Mouse (Mus musculus) ZHBTc4 (cell line): ENCODE measurements around the gene Slc38a3.
A peak's percentile ranks its signal among the peaks of the same experiment; 100 is the strongest.

Experiments used
- DNase-seq: peaks from one replicate; pipeline ENCODE4 v3.0.0-alpha.2; 2011; ENCODE audit warnings: low read depth, low spot score

Gene Slc38a3

GRCm38 (mm10) chr9:107619546-107619879, 49.8 kb downstream of the Slc38a3 start:
- no peak for DNase-seq

- peak; percentile 54 for DNase-seq
These were observed 50.4 kb downstream of the Slc38a3 start for GRCm38 (mm10) chr9:107618778-107619545.

GRCm38 (mm10) chr9:107618098-107618497, 51.2 kb downstream of the Slc38a3 start:
- DNase-seq, result no peak

GRCm38 (mm10) chr9:107617461-107617860, 51.9 kb downstream of the Slc38a3 start:
- no peak for DNase-seq

DNA sequence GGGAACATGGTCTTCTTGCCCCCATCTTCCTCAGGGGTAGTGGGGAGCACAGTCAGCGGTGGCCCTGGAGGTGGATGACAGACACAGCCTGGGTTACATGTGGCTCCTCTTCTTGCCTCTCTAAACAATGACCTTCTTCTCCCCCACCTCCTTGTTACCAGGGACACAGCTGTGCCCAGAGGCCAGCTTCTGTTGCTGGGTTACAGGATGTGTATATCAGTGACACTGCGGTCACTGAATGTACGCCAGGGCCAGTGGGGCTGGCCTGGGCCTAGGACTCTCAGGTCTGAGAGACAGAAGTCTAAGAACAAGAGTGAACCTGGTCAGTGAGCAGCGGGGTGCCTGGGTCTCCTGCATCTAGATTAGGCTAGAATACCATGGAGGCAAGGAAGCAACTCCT, 54.3 kb downstream of the Slc38a3 start:
- no peak for DNase-seq

DNA sequence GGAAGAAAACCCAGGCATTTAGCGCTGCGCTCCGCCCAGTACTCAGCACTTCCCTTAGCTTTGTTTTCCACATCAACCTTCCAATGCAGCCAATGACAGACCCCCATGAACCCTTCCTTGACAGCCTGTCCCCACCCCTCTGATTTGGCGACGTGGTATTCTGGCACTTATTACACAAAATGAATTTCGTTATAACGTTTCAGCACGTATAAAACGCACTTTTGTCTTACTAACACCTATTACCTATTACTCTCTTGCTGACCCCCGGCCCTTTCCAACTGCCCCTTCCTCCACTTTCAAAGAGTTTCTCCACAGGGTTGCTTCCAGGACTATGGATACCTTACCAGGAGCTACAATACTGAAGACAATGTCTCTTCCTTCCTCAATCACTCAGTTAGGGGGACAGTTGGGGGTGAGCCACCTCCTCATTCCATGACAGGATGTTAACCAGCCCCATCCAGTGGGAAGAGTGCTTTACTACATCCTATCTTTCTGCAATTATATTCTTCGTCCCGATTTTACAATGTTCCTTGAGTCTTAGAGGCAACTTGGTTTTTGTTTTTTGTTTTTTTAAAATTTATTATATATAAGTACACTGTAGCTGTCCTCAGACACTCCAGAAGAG, 56.3 kb downstream of the Slc38a3 start:
- no peak for DNase-seq

DNA sequence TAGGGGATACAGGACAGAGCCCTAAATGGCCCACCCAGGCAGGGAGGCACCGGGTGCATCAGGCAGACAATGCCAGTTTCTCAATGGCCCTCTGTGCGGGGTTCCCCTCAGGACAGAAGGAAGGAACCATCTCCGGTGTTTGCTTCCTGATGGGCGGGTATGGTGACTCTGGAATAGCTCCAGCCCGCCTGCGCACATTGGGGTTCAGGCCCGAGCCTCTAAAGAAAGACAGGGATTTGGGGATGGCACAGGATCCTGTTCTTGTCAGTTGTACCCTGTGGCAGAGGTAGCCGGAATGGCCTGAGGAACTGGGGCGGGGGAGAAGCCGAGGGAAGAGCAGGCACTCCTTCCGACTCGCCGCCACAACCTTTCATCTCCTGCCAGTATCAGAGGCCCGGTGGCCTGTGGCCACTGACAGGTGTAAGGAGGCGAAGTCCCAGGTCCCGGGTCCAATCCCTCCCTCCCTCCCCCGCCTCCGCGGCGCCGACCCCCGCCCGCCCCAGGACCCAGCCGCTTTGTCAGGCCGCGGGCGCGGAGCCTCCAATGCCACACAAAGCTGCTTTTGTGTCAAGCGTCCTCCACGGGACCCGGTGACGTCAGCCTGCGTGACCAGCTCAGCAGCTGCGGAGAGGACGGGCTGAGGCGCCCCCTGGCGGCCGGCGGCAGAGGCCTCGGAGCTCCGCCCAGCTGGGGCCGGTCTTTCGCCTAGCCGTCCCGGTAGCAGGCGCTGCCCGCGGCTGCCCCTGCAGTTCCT, 57.0 kb downstream of the Slc38a3 start:
- DNase-seq, result peak; percentile 98

- no peak for DNase-seq
These were observed 57.7 kb downstream of the Slc38a3 start for GRCm38 (mm10) chr9:107611456-107612190.

DNA sequence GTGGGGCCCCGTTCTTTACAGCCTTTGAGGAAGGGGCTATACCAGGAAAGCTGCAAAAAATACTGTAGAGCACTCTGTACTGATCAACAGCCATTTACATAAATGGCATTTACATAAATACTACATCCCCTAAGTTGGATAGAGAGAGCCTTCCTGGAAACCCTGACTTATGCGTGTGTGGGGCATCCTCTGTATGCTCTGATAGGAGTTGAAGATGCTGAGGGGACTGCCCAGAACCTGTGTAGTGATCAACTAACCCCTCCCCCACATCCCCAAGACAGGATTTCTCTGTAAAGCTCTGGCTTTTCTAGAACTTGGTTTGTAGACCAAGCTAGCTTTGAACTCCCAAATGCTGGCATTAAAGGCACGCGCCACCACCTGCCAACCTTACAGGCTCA, 59.9 kb downstream of the Slc38a3 start:
- DNase-seq, result no peak

DNA sequence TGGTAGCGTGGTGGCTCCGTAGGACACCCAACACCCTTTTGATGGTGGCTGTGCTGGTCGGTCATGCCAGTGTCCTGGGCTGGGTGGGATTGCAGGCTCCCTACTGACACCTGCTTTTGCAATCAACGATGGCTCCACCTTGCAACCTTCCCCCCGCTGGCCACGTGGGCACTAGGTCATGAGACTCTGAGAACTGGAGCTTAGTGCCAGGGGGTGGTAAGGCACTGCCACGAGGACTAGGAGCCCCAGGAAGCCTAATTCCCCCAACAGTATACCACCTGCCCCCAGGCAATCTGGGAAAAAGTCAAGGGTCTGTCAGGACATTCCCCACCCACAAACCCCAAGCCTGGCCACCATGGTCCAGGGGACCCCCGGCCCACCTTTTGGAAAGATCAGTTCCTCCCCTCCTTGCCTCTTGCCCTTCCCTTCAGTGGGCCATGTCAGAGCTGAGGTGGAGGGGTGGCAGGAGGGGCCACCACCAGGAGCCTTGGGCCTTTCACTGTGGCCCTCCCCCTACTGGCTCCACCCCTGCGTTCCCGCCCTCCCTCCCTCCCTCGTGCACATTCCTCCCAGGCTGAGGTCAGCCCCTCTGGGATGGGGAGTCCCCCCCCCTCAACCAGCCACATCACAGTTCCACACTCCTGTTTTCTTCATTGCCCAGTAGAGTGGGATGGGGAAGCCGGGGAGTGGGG, 60.4 kb downstream of the Slc38a3 start, which contains the start of gene Sema3b:
TSS of gene Sema3b (minus strand) at position 489 of the 692 bp plus-strand sequence.
- no peak for DNase-seq

- no peak for DNase-seq
These were observed 61.6 kb downstream of the Slc38a3 start for GRCm38 (mm10) chr9:107607653-107608245.

DNA sequence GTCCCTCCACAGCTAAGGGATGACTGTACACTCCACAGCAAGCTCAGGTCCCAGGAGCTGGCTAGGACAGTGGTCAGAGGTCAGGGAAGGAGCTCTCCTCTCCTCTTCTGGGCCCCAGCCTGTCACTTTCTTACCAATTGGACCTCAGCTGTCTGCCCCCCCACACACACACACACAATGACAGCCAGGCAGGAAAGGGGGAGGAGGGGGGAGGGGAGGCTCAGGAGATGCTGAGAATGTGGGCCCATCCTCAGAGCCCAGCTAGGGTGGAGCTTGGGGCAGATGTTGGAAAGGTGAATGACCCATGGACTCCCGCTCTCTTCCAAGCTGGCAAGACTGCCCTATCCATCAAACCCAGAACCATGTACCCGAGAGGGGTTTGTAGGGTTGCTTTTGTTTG, 62.3 kb downstream of the Slc38a3 start:
- no peak for DNase-seq

GRCm38 (mm10) chr9:107606591-107606990, 62.7 kb downstream of the Slc38a3 start:
- no peak for DNase-seq

- no peak for DNase-seq
These were observed 64.2 kb downstream of the Slc38a3 start for GRCm38 (mm10) chr9:107605041-107605661.

- DNase-seq, result no peak
These were observed 66.1 kb downstream of the Slc38a3 start for GRCm38 (mm10) chr9:107603251-107603650.

- peak; percentile 91 for DNase-seq
These were observed 67.2 kb downstream of the Slc38a3 start for GRCm38 (mm10) chr9:107602068-107602648.

- DNase-seq, result no peak
These were observed 68.1 kb downstream of the Slc38a3 start for GRCm38 (mm10) chr9:107601275-107601674.

DNA sequence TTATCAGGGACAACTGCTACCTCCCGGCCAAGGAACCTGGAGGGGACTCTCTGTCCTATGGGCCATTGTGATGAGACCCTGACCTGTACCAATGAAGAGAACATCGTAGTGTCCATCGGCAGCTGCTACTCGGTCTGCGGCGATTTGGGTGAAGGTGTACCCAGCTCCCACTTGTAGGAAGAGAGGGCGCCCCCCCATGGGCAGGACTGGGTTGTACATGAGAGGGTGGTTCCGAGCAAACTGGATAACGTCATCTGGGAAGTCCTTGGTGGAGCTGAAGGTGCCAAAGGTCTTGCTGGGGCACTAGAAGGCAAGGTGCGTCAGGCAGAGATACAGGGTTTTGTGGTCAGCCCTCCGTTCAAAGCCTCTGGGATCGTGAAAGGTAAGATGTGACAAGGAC, 68.6 kb downstream of the Slc38a3 start:
- peak; percentile 75 for DNase-seq
